Mouse (Mus musculus): ENCODE data around the gene Fibp.

The Fibp gene

GRCm38 (mm10) chr19:5460465-5460911 lies at the start of gene Fibp:
TSS of gene Fibp (plus strand) at chr19:5460615.
- DNase-seq (ENCODE audit: low read depth, low spot score), result peak; percentile 58

- DNase-seq (ENCODE audit: low read depth, low spot score), result no peak
These were observed 49.8 kb upstream of the Fibp start for GRCm38 (mm10) chr19:5410641-5411040.

GRCm38 (mm10) chr19:5411961-5412360 lies 48.5 kb upstream of the Fibp start:
- DNase-seq (ENCODE audit: low read depth, low spot score), result no peak

- no peak for DNase-seq (ENCODE audit: low read depth, low spot score)
These were observed 46.6 kb upstream of the Fibp start for GRCm38 (mm10) chr19:5413840-5414239.

GRCm38 (mm10) chr19:5414534-5414957 lies 45.9 kb upstream of the Fibp start:
- no peak for DNase-seq (ENCODE audit: low read depth, low spot score)

DNA sequence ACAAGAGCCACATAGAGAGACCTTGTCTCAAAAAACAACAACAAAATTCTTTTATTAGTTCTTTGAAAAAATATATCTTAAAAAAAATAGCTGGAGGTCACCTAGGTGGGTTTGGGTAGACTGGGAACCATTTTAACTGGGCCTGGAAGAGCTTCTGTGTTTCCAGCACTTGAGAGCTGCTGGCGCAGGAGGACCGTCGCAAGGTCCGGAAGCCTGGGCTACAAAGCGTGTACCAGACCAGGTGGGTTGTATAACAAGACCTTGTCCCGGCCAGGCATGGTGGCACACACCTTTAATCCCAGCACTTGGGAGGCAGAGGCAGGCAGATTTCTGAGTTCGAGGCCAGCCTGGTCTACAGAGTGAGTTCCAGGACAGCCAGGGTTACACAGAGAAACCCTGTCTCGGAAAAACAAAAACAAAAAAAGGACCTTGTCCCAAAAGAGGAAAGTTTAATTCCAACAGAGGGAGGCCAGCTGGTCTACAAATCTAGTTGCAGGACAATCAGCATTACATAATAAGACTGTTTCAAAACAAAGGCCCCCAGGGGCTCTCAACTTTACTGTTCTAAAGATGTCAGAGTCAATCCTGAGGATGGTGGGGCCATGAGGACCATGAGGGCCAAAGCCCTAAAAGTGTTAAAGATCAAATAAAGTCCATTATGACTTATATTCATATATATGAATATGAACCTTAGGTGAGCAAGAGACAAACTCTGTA lies 41.5 kb upstream of the Fibp start:
- DNase-seq (ENCODE audit: low read depth, low spot score), result no peak

- DNase-seq (ENCODE audit: low read depth, low spot score), result no peak
These were observed 40.8 kb upstream of the Fibp start for GRCm38 (mm10) chr19:5419630-5420029.

- DNase-seq (ENCODE audit: low read depth, low spot score), result no peak
These were observed 39.8 kb upstream of the Fibp start for GRCm38 (mm10) chr19:5420579-5420978.

DNA sequence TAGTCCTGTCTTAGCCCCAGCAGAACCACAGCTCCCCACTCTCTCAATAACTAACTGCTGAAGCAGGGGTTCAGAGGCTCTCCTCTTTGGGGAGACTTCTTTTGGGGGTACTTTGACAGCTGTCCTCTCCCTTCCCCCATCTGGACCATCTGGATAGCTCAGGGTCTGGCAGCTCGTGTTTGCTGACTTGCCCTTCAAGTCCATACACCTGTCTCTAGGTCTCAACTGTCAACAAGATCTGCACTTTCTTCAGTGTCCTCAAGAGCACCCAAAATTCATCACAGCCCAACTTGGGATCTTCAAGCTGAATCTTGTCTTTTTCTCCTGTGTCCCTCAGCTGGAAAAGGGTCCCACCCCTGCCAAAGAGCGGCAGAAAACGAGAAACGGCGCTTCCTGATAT lies 38.6 kb upstream of the Fibp start:
- DNase-seq (ENCODE audit: low read depth, low spot score), result no peak

DNA sequence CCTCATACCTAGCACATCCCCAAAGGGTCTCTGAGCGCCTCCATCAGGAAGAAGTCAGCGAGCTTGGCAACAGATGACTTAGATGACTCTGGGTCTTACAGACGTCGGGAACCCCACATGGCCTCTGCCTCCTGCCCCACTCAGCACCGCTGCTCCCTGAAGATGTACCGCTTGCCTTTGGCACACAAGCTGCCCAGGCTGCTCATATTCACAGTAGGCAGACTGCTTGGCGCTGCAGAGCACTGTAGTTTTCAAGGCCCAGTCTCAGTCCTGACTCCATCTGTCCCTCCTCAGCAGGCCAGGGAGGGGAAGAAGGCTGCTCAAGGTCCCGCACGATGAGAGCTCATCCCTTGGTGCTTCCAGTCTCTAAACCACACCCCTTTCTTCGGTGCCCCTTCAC lies 38.1 kb upstream of the Fibp start:
- no peak for DNase-seq (ENCODE audit: low read depth, low spot score)

- no peak for DNase-seq (ENCODE audit: low read depth, low spot score)
These were observed 37.4 kb upstream of the Fibp start for GRCm38 (mm10) chr19:5422895-5423443.

DNA sequence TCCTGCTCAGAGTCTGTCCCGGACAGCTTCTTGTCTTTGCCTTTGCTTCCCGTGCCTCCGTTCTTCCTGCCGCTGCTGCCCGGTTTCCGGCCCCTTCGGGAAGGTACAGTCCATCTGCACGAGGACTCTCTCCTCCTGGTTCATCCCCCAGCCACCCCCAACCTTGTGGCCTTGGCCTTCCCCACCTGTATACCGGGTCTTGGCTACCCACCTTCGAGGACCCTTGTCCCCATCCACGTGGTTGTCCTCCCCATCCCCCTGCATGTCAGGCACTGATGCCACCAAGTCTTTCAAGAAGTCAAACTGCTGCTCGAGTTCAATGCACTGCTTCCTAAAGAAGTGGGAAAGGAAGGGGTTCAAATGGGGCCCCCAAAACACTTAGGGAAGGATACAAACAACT lies 36.9 kb upstream of the Fibp start:
- DNase-seq (ENCODE audit: low read depth, low spot score), result no peak

GRCm38 (mm10) chr19:5424092-5424781 lies 36.2 kb upstream of the Fibp start:
- no peak for DNase-seq (ENCODE audit: low read depth, low spot score)

- DNase-seq (ENCODE audit: low read depth, low spot score), result peak; percentile 91
These were observed 35.4 kb upstream of the Fibp start, which contains the start of the genes Drap1 and AI837181 for GRCm38 (mm10) chr19:5424782-5425741. TSS of gene Drap1 (minus strand) at chr19:5424979. TSS of gene AI837181 (plus strand) at chr19:5425144.

DNA sequence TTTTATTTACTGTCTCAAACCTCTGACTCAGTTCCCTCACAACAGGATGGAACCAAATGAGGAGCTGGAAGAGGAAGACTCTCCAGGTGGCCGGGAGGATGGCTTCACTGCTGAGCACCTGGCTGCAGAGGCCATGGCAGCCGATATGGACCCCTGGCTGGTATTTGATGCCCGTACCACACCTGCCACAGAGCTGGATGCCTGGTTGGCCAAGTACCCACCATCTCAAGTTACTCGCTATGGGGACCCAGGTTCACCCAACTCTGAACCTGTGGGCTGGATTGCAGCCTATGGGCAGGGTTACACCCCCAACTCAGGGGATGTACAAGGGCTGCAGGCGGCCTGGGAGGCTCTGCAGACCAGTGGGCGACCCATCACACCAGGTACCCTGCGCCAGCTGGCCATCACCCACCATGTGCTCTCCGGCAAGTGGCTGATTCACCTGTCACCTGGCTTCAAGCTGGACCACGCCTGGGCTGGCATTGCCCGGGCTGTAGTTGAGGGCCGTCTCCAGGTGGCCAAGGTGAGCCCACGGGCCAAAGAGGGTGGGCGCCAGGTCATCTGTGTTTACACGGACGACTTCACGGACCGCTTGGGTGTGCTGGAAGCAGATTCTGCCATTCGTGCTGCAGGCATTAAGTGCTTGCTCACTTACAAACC lies 34.4 kb upstream of the Fibp start:
- DNase-seq (ENCODE audit: low read depth, low spot score), result no peak

- DNase-seq (ENCODE audit: low read depth, low spot score), result no peak
These were observed 33.6 kb upstream of the Fibp start for GRCm38 (mm10) chr19:5426640-5427290.

DNA sequence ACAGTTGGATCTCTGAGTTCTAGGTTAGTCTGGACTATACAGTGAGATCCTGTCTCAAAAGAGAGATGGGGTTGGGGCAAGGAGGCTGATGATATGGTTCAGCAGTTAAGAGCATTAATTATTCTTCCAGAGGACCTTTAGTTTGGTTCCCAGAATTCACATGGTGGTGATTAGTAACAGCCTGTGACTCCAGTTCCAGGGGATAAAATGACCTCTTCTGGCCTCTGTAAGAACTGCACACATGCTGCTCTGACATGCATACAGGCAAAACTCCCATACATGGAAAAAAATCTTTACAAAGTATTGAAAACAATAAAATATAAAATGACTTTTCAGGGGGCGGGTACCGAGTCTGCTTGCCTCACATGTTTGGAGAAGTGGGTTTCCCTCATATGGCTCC lies 32.3 kb upstream of the Fibp start:
- no peak for DNase-seq (ENCODE audit: low read depth, low spot score)

GRCm38 (mm10) chr19:5429219-5429618 lies 31.2 kb upstream of the Fibp start:
- no peak for DNase-seq (ENCODE audit: low read depth, low spot score)

DNA sequence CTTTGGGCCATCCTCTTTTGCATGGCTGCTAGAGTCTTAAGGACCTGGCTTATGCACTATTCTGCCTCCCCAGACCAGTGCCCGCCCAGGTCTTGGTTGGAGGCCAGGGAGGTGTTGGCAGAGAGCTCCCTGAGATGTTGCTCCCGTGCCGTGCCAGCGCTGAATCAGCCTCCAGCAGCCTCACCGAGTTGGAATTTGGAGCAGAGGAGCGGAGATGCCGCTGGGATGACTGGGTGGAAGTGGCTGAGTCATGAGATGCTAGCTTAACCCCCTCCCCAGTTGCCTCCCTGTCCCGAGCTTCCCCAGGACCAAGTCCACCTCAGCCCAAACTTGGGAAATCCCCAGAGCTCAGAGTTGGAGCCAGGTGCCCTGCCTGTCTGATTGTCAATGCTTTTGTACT lies 30.6 kb upstream of the Fibp start:
- no peak for DNase-seq (ENCODE audit: low read depth, low spot score)

GRCm38 (mm10) chr19:5430408-5430807 lies 30.0 kb upstream of the Fibp start:
- DNase-seq (ENCODE audit: low read depth, low spot score), result no peak

Data from WW6 (cell line).